Mouse (Mus musculus) spleen, adult 2 months (tissue): ENCODE data around the gene Mcpt4.
"Not testable (repeated sequence)": the region's sequence is repeated elsewhere in the genome, so short reads cannot be mapped to it uniquely, and the experiment has no call there.

Source experiments
- CTCF ChIP-seq: fragments of 200-500 bp; IDR thresholded peaks from 2 replicates; pipeline ENCODE4 v1.5.1; 2011; ENCODE audit warnings: mild to moderate bottlenecking, inconsistent platforms; ENCODE audit not compliant: insufficient read depth, insufficient read length, insufficient replicate concordance; ENCODE audit errors: extremely low read depth
- POLR2A ChIP-seq: fragments of 200-500 bp; IDR thresholded peaks from 2 replicates; pipeline ENCODE4 v1.6.1; 2011; ENCODE audit warnings: low read depth, low read length, inconsistent platforms

DNA sequence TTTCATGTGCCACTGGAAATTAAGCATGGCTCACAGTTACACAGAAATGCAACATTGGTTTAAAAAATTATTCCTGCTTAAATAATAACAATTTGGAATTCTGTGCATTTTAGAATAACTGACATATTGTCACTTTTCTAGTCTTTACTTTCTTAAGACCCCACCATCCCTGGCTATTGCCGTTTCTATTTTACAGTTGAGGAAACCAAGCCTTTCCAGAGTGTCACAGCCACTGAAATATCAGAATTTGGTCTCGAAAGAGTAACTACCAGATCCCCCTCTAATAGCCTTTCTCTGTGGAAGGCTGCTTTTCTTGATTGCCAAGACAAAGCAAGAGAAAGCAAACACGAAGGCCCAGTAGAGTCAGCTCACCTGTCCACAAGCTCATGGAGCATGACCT, 31.7 kb downstream of the Mcpt4 start, which contains the start of gene Mcpt9:
- TF ChIP-seq CTCF, POLR2A: not testable (repeated sequence)
